15 mouse cellular contexts compared by ENCODE assay signal in genomic region chr4:134586126-134586525, GRCm38 (mm10).
"Had no signal": no experiment of that assay in that cellular context is flagged by ENCODE, and none has a peak within 500 bp of the region (broad histone marks: within the 10 kb centered on the region; RNA-seq: fewer than 3 reads in every experiment).

No protein-coding gene starts in this region.

- ATAC-seq: liver, postnatal 0 days; lung, postnatal 0 days; midbrain, embryonic 13.5 days; midbrain, embryonic 15.5 days had no signal

- H3K9me3 ChIP-seq: liver, embryonic 15.5 days; lung, embryonic 15.5 days; midbrain, embryonic 13.5 days; midbrain, embryonic 15.5 days; neural tube, embryonic 12.5 days had no signal

- H3K27me3 ChIP-seq: liver, embryonic 15.5 days; lung, embryonic 15.5 days; midbrain, embryonic 13.5 days; midbrain, embryonic 15.5 days; neural tube, embryonic 12.5 days had no signal

- H3K27ac ChIP-seq: liver, embryonic 15.5 days; lung, embryonic 15.5 days; midbrain, embryonic 13.5 days; midbrain, embryonic 15.5 days; neural tube, embryonic 12.5 days had no signal

- H3K9ac ChIP-seq: liver, embryonic 15.5 days; liver, postnatal 0 days; lung, embryonic 15.5 days; midbrain, embryonic 13.5 days; midbrain, embryonic 15.5 days; neural tube, embryonic 12.5 days had no signal

- H3K36me3 ChIP-seq: liver, embryonic 15.5 days; lung, embryonic 15.5 days; midbrain, embryonic 13.5 days; midbrain, embryonic 15.5 days; neural tube, embryonic 12.5 days had no signal

- H3K4me2 ChIP-seq: liver, embryonic 15.5 days; lung, embryonic 15.5 days; midbrain, embryonic 11.5 days; midbrain, embryonic 13.5 days; midbrain, embryonic 15.5 days; neural tube, embryonic 12.5 days had no signal

- DNase-seq: liver, postnatal 0 days; lung, adult 2 months; lung, postnatal 14 days; right cerebral cortex, postnatal 14 days; thymus, adult 18-20 months; thymus, postnatal 14 days; thymus, postnatal 36 days had no signal

- H3K4me3 ChIP-seq: liver, embryonic 15.5 days; lung, embryonic 15.5 days; megakaryocyte, embryonic 14.5 days; midbrain, embryonic 13.5 days; midbrain, embryonic 15.5 days; neural tube, embryonic 12.5 days had no signal
